Mouse (Mus musculus) CH12.LX (cell line): ENCODE data around the gene Ace. TPM values are rescaled to one million over a fixed set of nuclear protein-coding genes. Genes with fewer than 3 reads are reported as not detected.
A peak's percentile ranks its signal among the peaks of the same experiment; 100 is the strongest.

Source experiments
- DNase-seq: peaks from one replicate; pipeline ENCODE4 v3.0.0-alpha.2; 2013; ENCODE audit errors: extremely low read depth
- H3K27ac ChIP-seq: 2 replicates; pipeline ENCODE4 v1.5.1; 2012; ENCODE audit warnings: low read depth, mild to moderate bottlenecking, control low read depth, moderate library complexity; ENCODE audit not compliant: insufficient read depth
- H3K27me3 ChIP-seq: replicated peaks from 2 replicates; pipeline ENCODE3; 2012; ENCODE audit warnings: inconsistent platforms
- H3K36me3 ChIP-seq, 2 experiments: replicated peaks in 1 of 2; 2 replicates each; pipeline versions ENCODE3 to v1.6.1; 2012; ENCODE audit warnings: inconsistent platforms in 1 of 2, low read length in 1 of 2, mild to moderate bottlenecking in 1 of 2, mixed read lengths in 1 of 2, moderate library complexity in 1 of 2; ENCODE audit not compliant: control insufficient read depth in 1 of 2, insufficient read depth in 1 of 2
- H3K4me1 ChIP-seq, 2 experiments: 2 replicates each; pipeline ENCODE4 v1.6.1; 2012; ENCODE audit warnings: inconsistent platforms in 1 of 2, moderate library complexity in 1 of 2; ENCODE audit not compliant: insufficient read depth in 2 of 2, control insufficient read depth in 1 of 2
- H3K4me2 ChIP-seq: 2 replicates; pipeline ENCODE4 v1.6.1; 2012; ENCODE audit warnings: low read depth, mild to moderate bottlenecking, control low read depth; ENCODE audit not compliant: poor library complexity, insufficient read depth, severe bottlenecking
- H3K4me3 ChIP-seq, 3 experiments: fragments of 150-350 bp in 1 of 3; sonication (generic) in 1 of 3; replicated peaks in 1 of 3; 2 replicates each; pipeline versions ENCODE3 to v1.5.1; 2011 to 2012; ENCODE audit warnings: low read depth in 2 of 3, low read length in 2 of 3, mild to moderate bottlenecking in 2 of 3, moderate library complexity in 2 of 3, control low read depth in 1 of 3, improper control_type of control experiment in 1 of 3, inconsistent platforms in 1 of 3, mixed read lengths in 1 of 3; ENCODE audit not compliant: poor library complexity in 1 of 3
- H3K79me2 ChIP-seq: replicated peaks from 2 replicates; pipeline ENCODE4 v1.6.1; 2012; ENCODE audit warnings: mild to moderate bottlenecking, moderate library complexity; ENCODE audit not compliant: control insufficient read depth, poor library complexity, insufficient read depth, severe bottlenecking; ENCODE audit errors: extremely low read depth
- H3K9ac ChIP-seq: 2 replicates; pipeline ENCODE4 v1.6.1; 2012; ENCODE audit warnings: low read depth, mild to moderate bottlenecking, control low read depth, moderate library complexity; ENCODE audit not compliant: insufficient read depth
- H3K9me3 ChIP-seq: replicated peaks from 2 replicates; pipeline ENCODE3; 2012; ENCODE audit warnings: low read length, inconsistent platforms, mixed read lengths
- BHLHE40 ChIP-seq: IDR thresholded peaks from 2 replicates; pipeline ENCODE4 v1.6.1; 2011; ENCODE audit warnings: mild to moderate bottlenecking, low read depth, low read length, improper control_type of control experiment
- ELF1 ChIP-seq: IDR thresholded peaks from 2 replicates; pipeline ENCODE4 v1.6.1; 2014; ENCODE audit warnings: low read depth, mild to moderate bottlenecking, inconsistent platforms, low read length, improper control_type of control experiment
- HCFC1 ChIP-seq: IDR thresholded peaks from 2 replicates; pipeline ENCODE4 v1.6.1; 2012; ENCODE audit warnings: low read depth, mild to moderate bottlenecking, inconsistent platforms, low read length, improper control_type of control experiment
- JUN ChIP-seq: IDR thresholded peaks from 2 replicates; pipeline ENCODE4 v1.6.1; 2011; ENCODE audit warnings: low read depth, mild to moderate bottlenecking, low read length, improper control_type of control experiment, moderate library complexity; ENCODE audit not compliant: insufficient read depth
- KAT2A ChIP-seq: IDR thresholded peaks from 2 replicates; pipeline ENCODE4 v1.6.1; 2012; ENCODE audit warnings: low read length, improper control_type of control experiment, inconsistent platforms; ENCODE audit not compliant: insufficient replicate concordance
- MAFK ChIP-seq: IDR thresholded peaks from 2 replicates; pipeline ENCODE4 v1.6.1; 2011; ENCODE audit warnings: low read length, improper control_type of control experiment; ENCODE audit not compliant: insufficient replicate concordance
- MAX ChIP-seq: IDR thresholded peaks from 2 replicates; pipeline ENCODE4 v1.6.1; 2011; ENCODE audit warnings: low read length, improper control_type of control experiment
- MAZ ChIP-seq: IDR thresholded peaks from 2 replicates; pipeline ENCODE4 v1.6.1; 2012; ENCODE audit warnings: low read depth, mild to moderate bottlenecking, inconsistent platforms, low read length, improper control_type of control experiment, moderate library complexity
- MEF2A ChIP-seq: IDR thresholded peaks from 2 replicates; pipeline ENCODE4 v1.6.1; 2014; ENCODE audit warnings: low read depth, mild to moderate bottlenecking, inconsistent platforms, low read length, improper control_type of control experiment, borderline replicate concordance
- NELFE ChIP-seq: IDR thresholded peaks from 2 replicates; pipeline ENCODE4 v1.6.1; 2011; ENCODE audit warnings: low read depth, low read length, improper control_type of control experiment
- NRF1 ChIP-seq: IDR thresholded peaks from 2 replicates; pipeline ENCODE4 v1.6.1; 2014; ENCODE audit warnings: low read depth, mild to moderate bottlenecking, inconsistent platforms, low read length, improper control_type of control experiment, moderate library complexity
- PAX5 ChIP-seq: IDR thresholded peaks from 2 replicates; pipeline ENCODE4 v1.6.1; 2012; ENCODE audit warnings: low read length, inconsistent platforms, mixed read lengths
- POLR2A ChIP-seq: IDR thresholded peaks from 2 replicates; pipeline ENCODE4 v1.6.1; 2011; ENCODE audit warnings: low read depth, mild to moderate bottlenecking, improper control_type of control experiment, low read length
- RAD21 ChIP-seq: IDR thresholded peaks from 2 replicates; pipeline ENCODE4 v1.6.1; 2011; ENCODE audit warnings: low read depth, mild to moderate bottlenecking, low read length, improper control_type of control experiment, moderate library complexity
- SMC3 ChIP-seq: IDR thresholded peaks from 2 replicates; pipeline ENCODE4 v1.6.1; 2011; ENCODE audit warnings: low read depth, low read length, improper control_type of control experiment
- TCF12 ChIP-seq: IDR thresholded peaks from 2 replicates; pipeline ENCODE4 v1.6.1; 2014; ENCODE audit warnings: low read depth, mild to moderate bottlenecking, inconsistent platforms, low read length, improper control_type of control experiment
- UBTF ChIP-seq: IDR thresholded peaks from 2 replicates; pipeline ENCODE4 v1.6.1; 2012; ENCODE audit warnings: low read depth, mild to moderate bottlenecking, inconsistent platforms, low read length, improper control_type of control experiment, moderate library complexity
- ZC3H11A ChIP-seq: IDR thresholded peaks from 2 replicates; pipeline ENCODE4 v1.6.1; 2012; ENCODE audit warnings: low read depth, mild to moderate bottlenecking, inconsistent platforms, low read length, improper control_type of control experiment
- ZMIZ1 ChIP-seq: IDR thresholded peaks from 2 replicates; pipeline ENCODE4 v1.6.1; 2012; ENCODE audit warnings: low read depth, mild to moderate bottlenecking, inconsistent platforms, low read length, improper control_type of control experiment
- dilution Hi-C: fragments of 300-500 bp; cut with MboI; formaldehyde crosslinking; loops from 2 replicates; pipeline ENCODE4 v1.14.3; 2020; ENCODE audit warnings: low sequenced_read_pairs; ENCODE audit not compliant: extremely low pct_unique_long_range_greater_than_20kb, extremely low pct_ligation_motif_present
- in situ Hi-C: fragments of 300-500 bp; cut with MboI; formaldehyde crosslinking; loops from 3 replicates; pipeline ENCODE4 v1.14.3; 2019; ENCODE audit warnings: low sequenced_read_pairs, low pct_ligation_motif_present, low pct_unique_long_range_greater_than_20kb, mixed read lengths
- polyA plus RNA-seq: library from polyadenylated mRNA; unstranded; fragments of >175 nt; gene quantifications from 2 replicates; pipeline ENCODE4 v1.2.1, GENCODE M21; 2012; ENCODE audit warnings: low read depth; ENCODE audit not compliant: insufficient read length
- total RNA-seq, 2 experiments: library from RNA; depleted of rRNA; stranded (reverse); fragments of 300-350 nt in 1 of 2; fragments of >200 nt in 1 of 2; gene quantifications; 2 replicates each; pipeline ENCODE4 v1.2.3; 2012 to 2014

The Ace gene
- total and polyA plus RNA-seq, 3 experiments, result 0.08 TPM; not detected in 2

- DNase-seq, result no peak
- dilution Hi-C loops, result no loop called here
- Histone ChIP-seq H3K27me3 (peaks cover 97% of the 10 kb centered on the region), H3K9ac (no peak overlapping the region), H3K27ac (no peak overlapping the region), H3K4me1 (peaks cover 6% of the 10 kb centered on the region in 2 experiments; a peak in 2 of 4 replicates), H3K4me2 (no peak overlapping the region), H3K79me2 (no peaks in the 10 kb centered on the region), H3K4me3 (no peak overlapping the region), H3K36me3 (no peaks in the 10 kb centered on the region), H3K9me3 (no peaks in the 10 kb centered on the region)
- in situ Hi-C loops, result no loop called here
- no peak for TF ChIP-seq HCFC1
- TF ChIP-seq BHLHE40, result no peak
- TF ChIP-seq POLR2A, result no peak
- TF ChIP-seq PAX5, result no peak
- no peak for TF ChIP-seq MAFK
- no peak for TF ChIP-seq NRF1
- TF ChIP-seq ELF1, result no peak
- TF ChIP-seq TCF12, result no peak
- TF ChIP-seq MAZ, result no peak
- TF ChIP-seq UBTF, result no peak
- no peak for TF ChIP-seq KAT2A
- TF ChIP-seq RAD21, result no peak
- no peak for TF ChIP-seq SMC3
- no peak for TF ChIP-seq ZC3H11A
Measured at GRCm38 (mm10) chr11:106016440-106016839, 48.7 kb downstream of the Ace start.

GRCm38 (mm10) chr11:106020051-106020763 lies 52.5 kb downstream of the Ace start:
- Histone ChIP-seq H3K79me2 (no peaks in the 10 kb centered on the region), H3K9ac (peak overlapping the region; percentile 7; the same call in 1 of the 2 replicates), H3K4me3 (peak overlapping the region in 1 of 3 experiments; percentile 55), H3K4me1 (peaks cover 6% of the 10 kb centered on the region in 2 experiments; a peak in 2 of 4 replicates), H3K27me3 (peaks cover 97% of the 10 kb centered on the region), H3K9me3 (no peaks in the 10 kb centered on the region), H3K4me2 (peak overlapping the region; percentile 96)
- DNase-seq, result no peak
- in situ Hi-C loops, result no loop called here
- TF ChIP-seq JUN, result no peak
- no peak for TF ChIP-seq HCFC1
- TF ChIP-seq MAX, result 0 out of 2 replicates have a peak, but pooled peaks have one; percentile 18
- TF ChIP-seq MEF2A, result no peak
- no peak for TF ChIP-seq NELFE
- TF ChIP-seq TCF12, result peak; percentile 48; the same call in 1 of the 2 replicates
- TF ChIP-seq NRF1, result peak; percentile 74
- TF ChIP-seq UBTF, result peak; percentile 63; the same call in 1 of the 2 replicates
- no peak for TF ChIP-seq MAZ
- TF ChIP-seq ZMIZ1, result no peak
- TF ChIP-seq KAT2A, result no peak
- TF ChIP-seq, all 38 proteins: peak for 4
- dilution Hi-C loops, result no loop called here
- Histone ChIP-seq H3K27ac (no peak overlapping the region), H3K36me3 (no peaks in the 10 kb centered on the region)
